Mouse (Mus musculus): ENCODE measurements around the gene Slc24a3.

Slc24a3 gene

GRCm38 (mm10) chr2:145167664-145168360 is at the start of gene Slc24a3:
Slc24a3 (plus strand) TSS chr2:145167754.
- peak; percentile 91 to 93 for DNase-seq (ENCODE audit: low spot score in 2 of 2)

DNA sequence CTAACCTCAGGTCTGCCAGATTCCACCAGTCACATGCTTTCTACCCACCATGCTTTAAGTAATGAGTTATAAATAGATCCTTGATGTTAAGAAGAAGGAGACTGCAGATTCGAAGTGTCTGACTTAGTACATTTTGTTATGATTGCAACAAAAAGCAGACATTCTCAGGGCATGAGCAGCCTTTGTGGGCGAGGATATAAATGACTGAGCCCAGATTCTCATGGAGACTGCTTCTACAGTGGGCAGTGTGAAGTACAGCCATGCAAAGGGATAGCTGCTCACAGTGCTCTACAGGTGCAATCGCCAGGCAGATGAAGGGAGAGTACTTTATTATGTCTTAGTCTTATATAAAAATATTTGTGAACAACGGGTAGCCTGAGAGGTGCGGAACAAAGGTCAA is 49.8 kb upstream of the Slc24a3 start:
- DNase-seq (ENCODE audit: low spot score in 2 of 2), result no peak

DNA sequence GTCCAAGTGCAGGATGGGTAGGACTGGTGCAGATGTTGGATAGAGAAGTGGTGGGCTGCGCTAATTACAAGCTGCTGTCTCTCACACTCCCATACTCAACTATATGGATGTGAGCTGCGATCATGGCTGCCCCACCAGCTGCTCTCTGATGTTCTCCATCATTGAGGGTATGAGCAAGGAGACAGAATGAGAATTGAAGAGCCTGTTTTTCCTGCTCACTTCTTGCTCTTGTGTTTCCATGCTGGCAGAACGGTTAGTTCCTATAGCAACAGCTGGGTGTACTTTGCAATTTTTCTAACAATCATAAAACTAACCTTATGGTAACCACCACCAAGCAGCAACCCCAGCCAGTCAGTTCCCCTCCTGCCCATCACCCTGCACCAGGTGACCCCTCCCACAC is 39.8 kb upstream of the Slc24a3 start:
- DNase-seq (ENCODE audit: low spot score in 2 of 2), result no peak

GRCm38 (mm10) chr2:145136625-145137291 is 30.8 kb upstream of the Slc24a3 start:
- DNase-seq (ENCODE audit: low spot score in 2 of 2), result no peak

GRCm38 (mm10) chr2:145150407-145150806 is 17.1 kb upstream of the Slc24a3 start:
- no peak for DNase-seq (ENCODE audit: low spot score in 2 of 2)

- no peak for DNase-seq (ENCODE audit: low spot score in 2 of 2)
Measured at GRCm38 (mm10) chr2:145150821-145151220, 16.7 kb upstream of the Slc24a3 start.

DNA sequence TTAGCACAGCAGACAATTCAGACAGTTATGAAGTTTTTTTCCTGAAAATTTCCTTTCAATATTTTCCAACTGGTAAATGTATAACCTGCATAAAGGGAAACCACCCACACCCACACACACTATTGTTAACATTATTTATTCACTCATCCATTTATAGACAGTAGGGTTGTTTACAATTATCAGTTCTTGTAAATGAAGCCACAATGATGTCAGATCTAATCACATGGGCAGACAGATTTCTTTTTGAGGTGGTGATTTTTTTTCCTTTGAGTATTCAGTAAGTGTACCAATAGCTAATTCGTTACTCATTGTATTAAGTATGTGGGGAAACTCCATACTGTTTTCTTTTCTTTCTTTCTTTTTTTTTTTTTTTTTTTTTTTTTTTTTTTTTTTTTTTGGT is 15.3 kb upstream of the Slc24a3 start:
- no peak for DNase-seq (ENCODE audit: low spot score in 2 of 2)

DNA sequence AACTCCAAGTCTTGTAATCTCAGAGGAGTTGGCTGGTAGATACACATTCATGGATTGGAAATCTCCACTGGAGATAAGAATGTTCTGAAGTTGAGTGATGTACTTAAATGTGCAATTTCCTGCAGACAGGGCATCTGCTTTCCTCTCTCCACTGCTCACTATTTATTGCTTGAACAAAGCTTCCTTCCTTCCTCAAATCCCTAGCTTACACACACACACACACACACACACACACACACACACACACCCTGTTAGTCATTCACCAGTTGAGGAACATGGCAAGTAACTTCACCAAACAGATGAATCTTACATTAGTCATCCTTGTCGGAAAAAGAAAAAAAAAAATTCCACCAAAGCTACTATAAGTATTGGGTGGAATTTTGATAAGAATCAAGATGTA is 8.6 kb upstream of the Slc24a3 start:
- DNase-seq (ENCODE audit: low spot score in 2 of 2), result no peak

DNA sequence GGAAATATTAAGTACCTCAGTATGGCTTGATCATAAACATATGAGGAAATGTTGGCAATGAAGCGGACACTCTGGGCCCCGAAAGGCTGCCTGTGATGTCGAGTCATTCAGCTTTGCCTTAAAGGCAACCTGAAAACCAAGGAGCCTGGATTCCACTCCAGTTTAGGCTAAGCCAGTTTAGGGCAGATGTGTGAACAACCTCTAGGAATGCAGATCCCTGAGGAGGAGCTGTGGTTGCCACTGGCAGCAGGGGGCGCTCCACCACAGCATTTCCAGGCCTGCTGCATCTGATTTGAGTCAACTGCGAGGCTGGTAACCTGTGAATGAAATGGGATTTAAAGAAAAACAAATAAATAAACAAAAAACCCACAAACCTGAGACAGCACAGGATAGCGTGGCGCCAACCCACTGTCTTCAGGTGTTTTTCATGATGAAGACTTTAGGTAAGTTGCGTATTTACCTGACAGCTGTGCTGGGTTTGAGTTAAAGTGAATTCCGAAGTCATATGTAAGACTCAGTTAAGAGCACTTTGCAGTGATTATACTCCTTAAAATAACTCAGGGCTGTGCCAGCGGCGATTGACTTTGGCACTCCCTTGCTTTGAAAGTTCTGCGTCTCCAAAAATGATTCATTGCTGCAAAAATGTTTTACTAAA is 6.4 kb upstream of the Slc24a3 start:
- DNase-seq (ENCODE audit: low spot score in 2 of 2), result peak; percentile 80 to 88

DNA sequence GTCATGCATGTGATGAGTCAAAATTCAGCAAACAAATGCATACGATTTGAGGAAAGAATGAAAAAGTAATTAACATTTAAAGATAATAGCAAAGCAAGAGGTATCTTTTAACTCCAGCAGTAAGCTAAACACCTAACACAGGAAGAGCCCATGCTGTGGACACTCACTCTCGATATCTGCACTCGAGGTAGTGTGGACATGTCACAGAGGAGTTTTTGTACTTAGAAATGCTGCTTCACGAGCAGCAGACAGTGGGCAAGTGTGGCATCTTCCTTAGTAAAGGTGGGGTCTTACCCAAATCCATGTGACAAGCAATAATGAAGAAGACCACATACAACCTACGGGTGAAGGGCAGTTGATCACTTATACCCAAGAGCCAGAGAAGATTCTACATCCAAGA is 3.5 kb upstream of the Slc24a3 start:
- no peak for DNase-seq (ENCODE audit: low spot score in 2 of 2)

DNA sequence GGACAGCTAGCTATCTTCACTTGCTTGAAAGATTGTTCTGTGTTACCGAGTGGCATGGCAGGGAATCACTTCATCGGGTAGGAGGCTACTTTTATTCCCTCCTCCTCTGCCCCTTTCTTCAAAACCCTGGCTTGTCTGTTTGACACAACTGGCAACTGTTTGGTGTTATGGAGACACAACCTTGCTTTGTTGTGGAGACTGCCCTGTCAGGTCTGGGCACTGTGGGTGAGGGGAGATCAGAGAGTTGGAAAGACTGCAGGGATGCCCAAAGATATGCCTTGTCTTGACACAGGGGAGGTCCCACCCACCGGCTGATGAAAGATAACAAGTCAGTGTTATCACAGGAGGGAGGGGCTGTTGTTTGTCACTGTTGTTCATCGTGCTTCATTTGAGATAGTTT is 3.0 kb upstream of the Slc24a3 start:
- DNase-seq (ENCODE audit: low spot score in 2 of 2), result no peak

GRCm38 (mm10) chr2:145165076-145165475 is 2.5 kb upstream of the Slc24a3 start:
- DNase-seq (ENCODE audit: low spot score in 2 of 2), result no peak

- DNase-seq (ENCODE audit: low spot score in 2 of 2), result no peak
Measured at GRCm38 (mm10) chr2:145165854-145166253, 1.7 kb upstream of the Slc24a3 start.

DNA sequence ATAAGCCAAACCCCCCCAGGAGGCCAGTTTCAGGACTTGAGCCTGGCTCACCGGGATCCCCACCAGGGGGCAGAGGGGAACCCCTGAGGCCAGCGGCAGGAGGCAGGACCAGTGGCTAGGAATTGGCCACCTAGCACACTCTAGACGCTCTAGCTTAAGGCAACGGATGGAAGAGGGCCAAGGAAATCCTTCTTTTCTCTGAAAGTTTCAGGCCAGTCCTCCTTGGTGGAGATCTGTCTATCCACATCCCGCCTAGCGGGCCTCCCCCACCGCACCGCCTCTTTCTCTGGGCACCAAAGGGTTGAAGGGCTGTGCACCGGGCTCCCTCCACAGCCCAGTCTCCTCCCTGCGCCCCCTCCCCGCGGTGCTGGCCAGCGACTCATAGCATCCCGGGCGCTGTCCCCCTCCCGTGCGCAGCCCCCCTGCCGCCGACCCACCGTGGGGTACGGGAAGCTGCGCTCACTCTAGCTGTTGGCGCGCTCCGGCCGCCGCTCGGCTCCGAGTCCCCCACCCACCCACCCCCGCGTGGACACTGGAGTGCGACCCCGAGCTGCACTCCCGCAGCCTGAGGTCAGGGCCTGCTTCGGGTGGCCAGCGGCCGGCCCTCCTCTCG is 397 bp upstream of the Slc24a3 start:
- peak; percentile 81 to 86 for DNase-seq (ENCODE audit: low spot score in 2 of 2)

- DNase-seq (ENCODE audit: low spot score in 2 of 2), result peak; percentile 45 to 55
Measured at GRCm38 (mm10) chr2:145168405-145168971, 934 bp downstream of the Slc24a3 start.

- peak; percentile 52 to 57 for DNase-seq (ENCODE audit: low spot score in 2 of 2)
Measured at GRCm38 (mm10) chr2:145172978-145173655, 5.6 kb downstream of the Slc24a3 start.

GRCm38 (mm10) chr2:145175036-145175435 is 7.5 kb downstream of the Slc24a3 start:
- DNase-seq (ENCODE audit: low spot score in 2 of 2), result no peak

DNA sequence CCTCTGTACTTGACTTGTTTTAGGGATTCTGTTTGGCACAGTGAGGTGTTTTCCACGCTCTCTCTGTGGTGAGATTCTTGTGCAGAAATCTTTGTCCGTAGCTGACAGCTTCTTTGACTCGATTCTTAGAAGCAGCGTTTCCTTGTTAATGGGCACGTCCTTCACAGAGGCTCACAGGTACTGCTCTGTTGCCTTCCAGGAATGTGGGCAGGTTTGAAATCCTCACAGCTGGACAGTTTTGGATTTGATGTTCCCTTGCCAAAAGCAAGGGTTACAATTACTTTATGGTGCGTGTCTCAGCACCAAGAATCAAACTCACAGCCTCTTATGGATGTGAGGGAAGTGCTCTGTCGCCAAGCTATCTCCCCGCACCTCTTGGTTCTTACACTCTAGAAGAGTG is 14.9 kb downstream of the Slc24a3 start:
- no peak for DNase-seq (ENCODE audit: low spot score in 2 of 2)

GRCm38 (mm10) chr2:145188828-145189227 is 21.3 kb downstream of the Slc24a3 start:
- DNase-seq (ENCODE audit: low spot score in 2 of 2), result no peak

DNA sequence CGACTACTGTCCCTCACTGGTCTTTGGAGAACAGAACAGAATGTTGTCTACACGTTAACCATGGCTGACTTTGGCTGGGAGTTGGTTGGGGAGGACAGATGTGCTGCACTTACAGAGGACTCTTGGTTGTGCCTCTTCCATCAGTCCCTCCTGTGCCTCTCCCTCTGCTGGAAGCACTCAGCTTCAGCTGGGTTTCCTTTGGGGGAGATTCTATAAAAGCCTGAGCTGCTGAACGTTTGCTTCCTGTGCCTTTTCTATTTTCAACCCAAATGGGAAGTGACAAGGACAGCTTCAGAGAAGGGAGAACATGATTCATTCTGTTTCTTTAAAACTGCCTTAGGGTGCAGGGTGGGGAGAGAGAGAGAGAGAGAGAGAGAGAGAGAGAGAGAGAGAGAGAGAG is 28.5 kb downstream of the Slc24a3 start:
- DNase-seq (ENCODE audit: low spot score in 2 of 2), result peak; percentile 42 to 68

DNA sequence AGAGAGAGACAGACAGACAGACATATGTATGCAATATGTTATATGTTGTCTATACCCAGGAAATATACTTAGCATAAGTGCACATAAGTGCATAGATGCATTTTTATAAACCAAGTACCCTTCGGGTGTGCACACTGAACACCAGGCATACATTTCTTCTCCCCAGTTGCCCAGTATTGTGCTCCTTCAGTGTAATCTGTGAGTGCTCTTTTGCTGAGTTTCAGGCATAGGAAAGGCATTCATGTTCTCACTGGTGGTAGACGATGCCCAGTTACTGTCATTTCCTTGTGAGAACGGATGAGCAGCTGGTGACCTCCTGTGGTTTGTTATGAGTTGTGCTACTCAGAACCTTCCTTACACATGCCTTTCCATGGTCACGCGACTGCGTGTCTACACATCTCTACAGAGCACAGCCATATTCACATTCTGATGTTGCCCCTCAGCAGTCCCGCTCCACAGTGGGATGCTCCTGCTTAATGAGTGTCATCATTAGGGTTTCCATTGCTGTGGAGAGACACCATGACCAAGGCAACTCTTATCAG is 29.0 kb downstream of the Slc24a3 start:
- DNase-seq (ENCODE audit: low spot score in 2 of 2), result no peak

Measured in right cerebral cortex, postnatal 10 days (tissue).